Mouse (Mus musculus) B cell, adult 67 days (primary cell): ENCODE data around the gene Bahcc1. TPM values are rescaled to one million over a fixed set of nuclear protein-coding genes. Genes with fewer than 3 reads are reported as not detected.

Source experiments
- total RNA-seq, 2 experiments: library from RNA; stranded (reverse); gene quantifications; 4 replicates each; pipeline ENCODE4 v1.2.4; 2023

Bahcc1 gene
- under 1 TPM in 1 of 2 experiments, not detected in 1; 0.12 TPM for total RNA-seq

DNA sequence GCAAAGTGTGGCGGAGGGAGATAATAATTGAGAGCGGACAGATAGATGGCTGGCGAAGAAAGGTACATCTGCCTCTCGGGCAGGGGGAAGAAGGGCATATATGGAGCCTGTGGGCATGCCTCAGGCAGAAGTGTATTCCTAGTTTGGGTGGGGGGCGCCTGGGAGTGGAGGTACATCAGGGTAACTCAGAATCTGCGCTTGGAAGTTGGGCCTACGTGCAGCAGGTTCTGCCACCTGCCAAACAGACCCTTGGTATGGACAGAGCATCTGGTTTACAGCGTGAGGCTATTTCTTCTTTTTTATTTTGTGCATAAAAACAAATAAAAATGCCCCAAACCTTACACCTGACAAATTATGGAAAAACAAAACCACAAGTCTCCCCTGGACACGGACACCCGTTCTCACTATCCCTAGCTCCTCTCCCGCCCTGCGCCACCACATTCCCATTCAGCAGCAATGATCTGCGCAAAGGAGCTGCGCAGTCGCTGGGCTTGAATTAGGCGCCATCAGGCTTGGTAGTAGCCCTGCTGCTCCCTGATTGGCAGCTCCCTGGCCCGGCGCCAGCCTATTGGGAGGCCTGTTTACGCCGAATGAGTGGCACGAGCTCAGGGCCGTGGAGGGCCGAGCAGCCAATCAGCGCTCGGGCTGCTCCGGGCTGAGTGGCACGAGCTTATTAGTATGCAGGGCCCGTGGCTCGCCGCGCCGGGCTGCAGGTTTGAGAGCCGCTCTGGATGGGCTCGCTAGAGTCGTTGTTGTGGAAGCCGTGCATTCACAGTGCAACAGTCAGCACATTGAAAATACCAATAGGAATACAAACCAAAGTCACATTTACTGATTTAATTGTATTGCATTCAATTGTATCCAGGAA is at the start of gene Bahcc1:
TSS of gene Bahcc1 (plus strand) at position 718 of the 868 bp plus-strand sequence.

Other genes with a start within 250 kb of the Bahcc1 start
- gene Aatk, start 185.8 kb upstream of the Bahcc1 start, total RNA-seq = not detected
- gene Cep131, start 146.1 kb upstream of the Bahcc1 start, total RNA-seq = 10 to 100 TPM; 16.6 to 21.7 TPM
- gene Tepsin, start 134.2 kb upstream of the Bahcc1 start, total RNA-seq = 10 to 100 TPM; 24.2 to 27.0 TPM
- 10 to 100 TPM; 30.3 to 47.7 TPM for gene Ndufaf8, start 134.0 kb upstream of the Bahcc1 start, total RNA-seq
- gene Slc38a10, start 81.6 kb upstream of the Bahcc1 start, total RNA-seq = 100 to 1,000 TPM; 103 to 108 TPM
- 1,000 to 10,000 TPM; 1,199 to 1,232 TPM for gene Actg1, start 115.6 kb downstream of the Bahcc1 start, total RNA-seq
- not detected for gene Fscn2, start 128.6 kb downstream of the Bahcc1 start, total RNA-seq
- 10 to 100 TPM; 23.1 to 23.6 TPM for gene Faap100, start 145.8 kb downstream of the Bahcc1 start, total RNA-seq
- 10 to 100 TPM; 57.3 to 70.4 TPM for gene Nploc4, start 204.8 kb downstream of the Bahcc1 start, total RNA-seq
- 10 to 100 TPM in 1 of 2 experiments, not detected in 1; 50.9 TPM for gene Tspan10, start 209.7 kb downstream of the Bahcc1 start, total RNA-seq
- under 1 TPM in 1 of 2 experiments, not detected in 1; 0.32 TPM for gene Pde6g, start 220.6 kb downstream of the Bahcc1 start, total RNA-seq
- gene Oxld1, start 225.1 kb downstream of the Bahcc1 start, total RNA-seq = 1 to 10 TPM; 5.4 to 9.3 TPM
- 10 to 100 TPM; 37.4 to 41.2 TPM for gene Ccdc137, start 225.2 kb downstream of the Bahcc1 start, total RNA-seq
- gene Arl16, start 234.7 kb downstream of the Bahcc1 start, total RNA-seq = 10 to 100 TPM; 13.0 to 15.9 TPM